Mouse (Mus musculus) stomach, postnatal 0 days (tissue): ENCODE data around the gene Tmem167b. TPM values are rescaled to one million over a fixed set of nuclear protein-coding genes. Genes with fewer than 3 reads are reported as not detected.

Experiments used
- ATAC-seq: fragments of 200-750 bp; cut with Nextera tagmentation; 2 replicates; pipeline ENCODE4 v1.8.0; 2017; ENCODE audit not compliant: low FRiP score, low TSS enrichment
- DNase-seq: peaks from one replicate; pipeline ENCODE4 v3.0.0-alpha.2; 2016; ENCODE audit warnings: low spot score
- H3K27ac ChIP-seq: fragments of 300-500 bp; sonication (generic); replicated peaks from 2 replicates; pipeline ENCODE4 v1.5.1; 2014; ENCODE audit warnings: mild to moderate bottlenecking, control low read depth
- H3K27me3 ChIP-seq: fragments of 300-500 bp; sonication (generic); 2 replicates; pipeline ENCODE4 v1.6.1; 2014; ENCODE audit warnings: low read length; ENCODE audit not compliant: control insufficient read depth, insufficient read depth
- H3K36me3 ChIP-seq: fragments of 300-500 bp; sonication (generic); 2 replicates; pipeline ENCODE4 v1.6.1; 2014; ENCODE audit warnings: low read length, mixed read lengths; ENCODE audit not compliant: control insufficient read depth, insufficient read depth
- H3K4me1 ChIP-seq: fragments of 300-500 bp; sonication (generic); replicated peaks from 2 replicates; pipeline ENCODE4 v1.6.1; 2014; ENCODE audit warnings: antibody characterized with exemption; ENCODE audit not compliant: control insufficient read depth, insufficient read depth
- H3K4me2 ChIP-seq: fragments of 300-500 bp; sonication (generic); replicated peaks from 2 replicates; pipeline ENCODE4 v1.6.1; 2014; ENCODE audit warnings: low read depth, mild to moderate bottlenecking, control low read depth, moderate library complexity
- H3K4me3 ChIP-seq: fragments of 300-500 bp; sonication (generic); 2 replicates; pipeline ENCODE4 v1.5.1; 2014; ENCODE audit warnings: low read depth, low read length, control low read depth
- H3K9ac ChIP-seq: fragments of 300-500 bp; sonication (generic); 2 replicates; pipeline ENCODE4 v1.6.1; 2014; ENCODE audit warnings: mild to moderate bottlenecking, low read length, control low read depth, mixed read lengths
- H3K9me3 ChIP-seq: fragments of 300-500 bp; sonication (generic); 2 replicates; pipeline ENCODE4 v1.6.1; 2016; ENCODE audit warnings: low read length; ENCODE audit not compliant: control insufficient read depth
- CTCF ChIP-seq: IDR thresholded peaks from 2 replicates; pipeline ENCODE4 v1.5.1; 2016; ENCODE audit warnings: antibody characterized with exemption, low read depth, mild to moderate bottlenecking, moderate library complexity
- EP300 ChIP-seq: optimal IDR thresholded peaks from 2 replicates; pipeline ENCODE3; 2016; ENCODE audit warnings: antibody characterized with exemption
- WGBS: fragments of 180-500 bp; shearing (Covaris S2); extraction: QIAGEN DNeasy Blood & Tissue Kit; methylation state at CpG from one replicate; pipeline ENCODE4 v1.1.7; 2014; 5-methylcytosine and 5-hydroxymethylcytosine counted together
- polyA plus RNA-seq: library from polyadenylated mRNA; unstranded; fragments of >200 nt; fragmentation: Nextera tagmentation; extraction: Ambion mirVana; gene quantifications from 2 replicates; pipeline ENCODE4 v1.2.1, GENCODE M21; 2015

Gene Tmem167b
- polyA plus RNA-seq, 1 experiment from 2014 or later: 29.9 TPM

- H3K4me2 ChIP-seq: no peak overlapping the region
- TF ChIP-seq CTCF (no peak), EP300 (no peak)
- no peaks in the 10 kb centered on the region for H3K36me3 ChIP-seq
- ATAC-seq (no peak), DNase-seq (no peak)
- H3K9ac ChIP-seq: no peak overlapping the region
- H3K9me3 ChIP-seq: no peaks in the 10 kb centered on the region
- no peak overlapping the region for H3K4me3 ChIP-seq
- 54% methylated on average over 15 of the region's 15 CpGs for WGBS
- H3K27ac ChIP-seq: no peak overlapping the region
- H3K4me1 ChIP-seq: 0 out of 2 replicates have a peak, but pooled peaks cover 2% of the 10 kb centered on the region
- no peaks in the 10 kb centered on the region for H3K27me3 ChIP-seq
These were observed 6.0 kb upstream of the Tmem167b start for GRCm38 (mm10) chr3:108567990-108568877.

GRCm38 (mm10) chr3:108563309-108563708 is 1.0 kb upstream of the Tmem167b start:
- 3% methylated on average over 4 of the region's 4 CpGs for WGBS
- Histone ChIP-seq H3K27ac (peak overlapping the region; percentile 93), H3K4me2 (peak overlapping the region; percentile 75), H3K9ac (peak overlapping the region; percentile 47), H3K9me3 (no peaks in the 10 kb centered on the region), H3K4me3 (peak overlapping the region; percentile 88), H3K27me3 (no peaks in the 10 kb centered on the region), H3K4me1 (peaks cover 4% of the 10 kb centered on the region; the same call in 1 of the 2 replicates), H3K36me3 (peaks cover 8% of the 10 kb centered on the region)
- TF ChIP-seq CTCF: peak; percentile 92
- TF ChIP-seq EP300: no peak
- ATAC-seq: peak; percentile 18; the same call in 1 of the 2 replicates
- peak; percentile 85 for DNase-seq

GRCm38 (mm10) chr3:108562777-108563271 is 558 bp upstream of the Tmem167b start:
- Histone ChIP-seq H3K4me2 (peak overlapping the region; percentile 75), H3K9ac (peak overlapping the region; percentile 47), H3K27me3 (no peaks in the 10 kb centered on the region), H3K4me1 (peaks cover 4% of the 10 kb centered on the region; the same call in 1 of the 2 replicates), H3K9me3 (no peaks in the 10 kb centered on the region), H3K27ac (peak overlapping the region; percentile 93), H3K36me3 (peaks cover 12% of the 10 kb centered on the region), H3K4me3 (peak overlapping the region; percentile 88)
- peak; percentile 62 for TF ChIP-seq CTCF
- no peak for TF ChIP-seq EP300
- ATAC-seq (peak; percentile 72), DNase-seq (peak; percentile 60)
- 2% methylated on average over 15 of the region's 15 CpGs for WGBS

GRCm38 (mm10) chr3:108557888-108558287 is 4.4 kb downstream of the Tmem167b start:
- no peak overlapping the region for H3K4me2 ChIP-seq
- no peak for ATAC-seq
- H3K9me3 ChIP-seq: no peaks in the 10 kb centered on the region
- H3K27ac ChIP-seq: no peak overlapping the region
- H3K4me1 ChIP-seq: peaks cover 4% of the 10 kb centered on the region; the same call in 1 of the 2 replicates
- 92% methylated on average over 4 of the region's 4 CpGs for WGBS
- DNase-seq: no peak
- H3K9ac ChIP-seq: no peak overlapping the region
- TF ChIP-seq EP300 (no peak), CTCF (no peak)
- H3K36me3 ChIP-seq: peaks cover 13% of the 10 kb centered on the region
- no peak overlapping the region for H3K4me3 ChIP-seq
- no peaks in the 10 kb centered on the region for H3K27me3 ChIP-seq

DNA sequence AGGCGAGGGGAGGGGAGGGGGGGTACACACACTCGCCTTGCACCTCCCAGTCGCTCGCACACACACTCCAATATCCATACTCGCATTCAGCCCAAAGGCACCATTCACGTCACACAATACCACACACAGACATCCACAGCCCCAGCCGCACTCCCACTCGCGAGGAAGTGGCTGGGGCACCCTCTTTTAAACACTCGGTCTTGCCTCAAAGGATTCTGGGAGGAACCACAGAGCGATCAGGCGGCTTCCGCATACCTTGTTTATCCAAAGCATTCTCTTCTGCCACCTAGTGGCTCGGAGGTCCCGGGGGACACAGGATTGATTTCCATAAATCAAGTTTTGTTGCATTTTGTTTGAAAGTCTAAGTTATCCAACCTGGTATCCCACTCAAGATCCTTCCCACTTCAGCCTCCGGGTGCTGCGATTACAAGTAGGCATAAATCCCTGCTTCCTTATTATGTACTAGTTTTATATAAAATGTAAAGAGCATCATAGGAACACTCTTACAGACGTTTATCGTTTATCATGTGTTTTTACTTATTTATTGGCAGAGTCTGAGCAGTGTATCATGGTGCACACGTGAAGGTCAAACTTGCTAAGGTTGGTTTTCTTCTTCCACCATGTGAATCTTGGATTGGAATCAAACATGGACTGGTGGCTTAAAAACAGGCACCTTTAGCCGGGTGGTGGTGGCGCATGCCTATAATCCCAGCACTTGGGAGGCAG is 7.5 kb downstream of the Tmem167b start:
- ATAC-seq (peak; percentile 97), DNase-seq (peak; percentile 93)
- no peaks in the 10 kb centered on the region for H3K27me3 ChIP-seq
- peaks cover 13% of the 10 kb centered on the region for H3K36me3 ChIP-seq
- H3K9me3 ChIP-seq: no peaks in the 10 kb centered on the region
- H3K9ac ChIP-seq: peak overlapping the region; percentile 86
- H3K4me1 ChIP-seq: no peaks in the 10 kb centered on the region
- TF ChIP-seq CTCF (peak; percentile 97), EP300 (no peak)
- peak overlapping the region; percentile 63 for H3K4me2 ChIP-seq
- 18% methylated on average over 21 of the region's 22 CpGs for WGBS
- H3K27ac ChIP-seq: peak overlapping the region; percentile 90
- H3K4me3 ChIP-seq: peak overlapping the region; percentile 81
